Mouse (Mus musculus) erythroblast, embryonic 14.5 days (primary cell): ENCODE measurements around the gene Ano6.

Experiments used
- GATA1 ChIP-seq: IDR thresholded peaks from 2 replicates; pipeline ENCODE4 v1.6.1; 2012; ENCODE audit warnings: low read length, inconsistent platforms, mixed read lengths
- TAL1 ChIP-seq: IDR thresholded peaks from 3 replicates; pipeline ENCODE4 v1.6.1; 2012; ENCODE audit warnings: low read length, inconsistent platforms, mixed read lengths

DNA sequence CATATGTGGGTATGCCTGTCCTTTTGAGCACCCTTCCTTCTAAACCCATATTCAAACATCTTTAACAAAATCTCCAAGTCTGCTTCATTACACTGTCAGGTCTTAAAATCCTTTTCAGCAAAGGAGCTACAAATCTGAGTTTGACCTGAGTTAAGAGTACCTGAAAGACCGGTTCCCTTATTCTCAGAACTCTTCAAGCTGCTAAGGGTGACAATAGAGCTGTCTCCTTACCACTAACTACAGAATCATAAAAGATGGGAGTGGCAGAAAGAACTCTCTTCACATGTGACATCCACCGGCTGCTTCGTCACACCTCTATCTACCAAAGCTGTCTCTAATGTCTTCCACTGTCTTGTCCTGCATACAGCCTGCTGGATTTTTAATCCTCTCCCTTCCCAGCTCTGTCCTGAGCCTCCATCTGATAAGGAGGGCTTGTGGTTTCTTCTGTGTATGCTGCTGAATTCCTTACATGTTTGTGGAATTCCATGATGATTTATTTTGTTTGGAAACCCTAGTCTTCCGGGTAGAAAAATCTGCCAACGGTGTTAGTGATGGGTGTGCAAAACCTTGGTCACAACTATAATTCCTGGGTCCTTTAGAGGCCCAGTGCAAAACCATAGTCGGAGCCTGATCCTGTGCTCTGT is 212.4 kb downstream of the Ano6 start:
- TF ChIP-seq TAL1 (no peak), GATA1 (no peak)
